Mouse (Mus musculus): ENCODE data around the gene Cep78. TPM values are rescaled to one million over a fixed set of nuclear protein-coding genes. Genes with fewer than 3 reads are reported as not detected.

The Cep78 gene
- polyA plus RNA-seq, 1 experiment from 2014 or later = 24.2 TPM

DNA sequence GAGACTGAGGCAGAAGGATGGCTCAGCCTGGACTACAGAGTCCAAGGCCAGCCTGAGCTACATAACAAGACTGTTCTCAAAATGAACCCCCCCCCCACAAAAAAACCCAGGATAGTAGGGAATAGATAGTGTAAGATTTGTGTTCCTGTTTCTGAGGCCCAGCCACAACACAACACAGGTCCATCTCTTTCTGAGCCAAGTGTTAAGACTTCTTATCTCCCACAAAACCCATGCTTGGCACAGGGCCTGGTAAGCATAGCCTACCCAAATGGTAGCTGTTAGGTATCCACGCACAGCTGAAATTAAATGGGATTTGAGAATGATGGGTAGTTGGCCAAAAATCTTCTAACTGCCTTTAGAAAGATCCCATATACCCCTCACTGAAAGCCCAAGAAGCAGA lies 74.3 kb downstream of the Cep78 start:
- Histone ChIP-seq H3K27me3 (replicated peaks; ENCODE audit: control insufficient read depth, insufficient read depth, low read length) (no peaks in the 10 kb centered on the region), H3K4me1 (replicated peaks; ENCODE audit: control insufficient read depth, insufficient read depth, low read length) (no peaks in the 10 kb centered on the region), H3K27ac (ENCODE audit: low read depth) (no peak overlapping the region), H3K4me2 (ENCODE audit: low read length) (no peak overlapping the region), H3K9me3 (ENCODE audit: control insufficient read depth, low read length) (no peaks in the 10 kb centered on the region), H3K4me3 (ENCODE audit: low read depth, low read length) (no peak overlapping the region), H3K9ac (ENCODE audit: low read length) (no peak overlapping the region), H3K36me3 (ENCODE audit: control insufficient read depth, insufficient read depth, low read length) (peaks cover 43% of the 10 kb centered on the region)
- no peak for ATAC-seq (replicated peaks; ENCODE audit: low FRiP score, low TSS enrichment, low read depth)
- no peak for DNase-seq (ENCODE audit: low spot score)
- WGBS = 87% methylated on average over 1 of the region's 1 CpGs

DNA sequence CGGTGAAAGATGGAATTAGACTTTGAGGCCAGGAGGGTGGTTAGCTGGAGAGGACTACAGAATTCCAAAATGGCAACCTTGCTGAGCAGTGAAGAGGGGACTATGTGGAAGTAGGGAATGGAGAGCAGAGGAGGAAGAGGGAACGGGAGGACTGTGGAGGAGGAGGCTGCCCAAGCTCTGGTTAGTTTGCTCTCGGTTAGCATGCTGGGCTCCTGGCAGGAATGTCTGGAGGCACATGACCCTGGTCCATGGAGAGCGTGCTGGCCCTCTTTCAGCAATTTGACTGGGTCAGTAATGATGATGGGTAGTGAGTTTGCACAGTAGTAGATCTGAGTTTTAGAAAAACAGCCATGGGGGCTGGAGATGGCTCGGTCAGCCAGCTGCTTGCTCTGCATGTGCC lies 76.8 kb downstream of the Cep78 start:
- Histone ChIP-seq H3K27ac (ENCODE audit: low read depth) (no peak overlapping the region), H3K9ac (ENCODE audit: low read length) (no peak overlapping the region), H3K27me3 (replicated peaks; ENCODE audit: control insufficient read depth, insufficient read depth, low read length) (no peaks in the 10 kb centered on the region), H3K4me1 (replicated peaks; ENCODE audit: control insufficient read depth, insufficient read depth, low read length) (no peaks in the 10 kb centered on the region), H3K36me3 (ENCODE audit: control insufficient read depth, insufficient read depth, low read length) (peaks cover 38% of the 10 kb centered on the region), H3K9me3 (ENCODE audit: control insufficient read depth, low read length) (no peaks in the 10 kb centered on the region), H3K4me3 (ENCODE audit: low read depth, low read length) (no peak overlapping the region), H3K4me2 (ENCODE audit: low read length) (no peak overlapping the region)
- 81% methylated on average over 5 of the region's 5 CpGs for WGBS
- DNase-seq (ENCODE audit: low spot score) (no peak), ATAC-seq (replicated peaks; ENCODE audit: low FRiP score, low TSS enrichment, low read depth) (no peak)

Other genes starting within 250 kb of the Cep78 start
- gene Psat1, start 37.7 kb downstream of the Cep78 start, polyA plus RNA-seq (2014; fragmentation: Nextera tagmentation; extraction: Ambion mirVana) = 74.0 and 80.8 TPM in 2 replicates
- gene Gnaq, start 147.8 kb upstream of the Cep78 start, polyA plus RNA-seq (2014; fragmentation: Nextera tagmentation; extraction: Ambion mirVana) = 18.4 and 18.8 TPM in 2 replicates

Data from intestine, embryonic 14.5 days (tissue).